Mouse (Mus musculus) embryonic facial prominence, embryonic 11.5 days (tissue): ENCODE measurements around the gene Vwf. TPM values are rescaled to one million over a fixed set of nuclear protein-coding genes. Genes with fewer than 3 reads are reported as not detected.

Experiments
- ATAC-seq: fragments of 200-750 bp; cut with Nextera tagmentation; replicated peaks from 2 replicates; pipeline ENCODE4 v1.8.0; 2017; ENCODE audit warnings: low read depth; ENCODE audit not compliant: insufficient number of reproducible peaks, low FRiP score, low TSS enrichment
- DNase-seq: peaks from one replicate; pipeline ENCODE4 v3.0.0-alpha.2; 2015; ENCODE audit warnings: low spot score
- H3K27ac ChIP-seq: fragments of 300-500 bp; sonication (generic); replicated peaks from 2 replicates; pipeline ENCODE4 v1.5.1; 2014; ENCODE audit warnings: mild to moderate bottlenecking, low read depth, low read length, control low read depth
- H3K27me3 ChIP-seq: fragments of 300-500 bp; sonication (generic); 2 replicates; pipeline ENCODE4 v1.6.1; 2014; ENCODE audit warnings: mild to moderate bottlenecking, low read length, moderate library complexity, mixed read lengths; ENCODE audit not compliant: control insufficient read depth, insufficient read depth
- H3K36me3 ChIP-seq: fragments of 300-500 bp; sonication (generic); replicated peaks from 2 replicates; pipeline ENCODE4 v1.6.1; 2014; ENCODE audit warnings: low read depth, mild to moderate bottlenecking, low read length, moderate library complexity, mixed read lengths; ENCODE audit not compliant: control insufficient read depth, insufficient read depth
- H3K4me1 ChIP-seq: fragments of 300-500 bp; sonication (generic); 2 replicates; pipeline ENCODE4 v1.6.1; 2014; ENCODE audit warnings: low read length, mixed read lengths; ENCODE audit not compliant: control insufficient read depth, insufficient read depth
- H3K4me2 ChIP-seq: fragments of 300-500 bp; sonication (generic); 2 replicates; pipeline ENCODE4 v1.6.1; 2014; ENCODE audit warnings: low read depth, mild to moderate bottlenecking, control low read depth, low read length, moderate library complexity
- H3K4me3 ChIP-seq: fragments of 300-500 bp; sonication (generic); 2 replicates; pipeline ENCODE4 v1.5.1; 2014; ENCODE audit warnings: low read depth, low read length, control low read depth
- H3K9ac ChIP-seq: fragments of 300-500 bp; sonication (generic); replicated peaks from 2 replicates; pipeline ENCODE4 v1.6.1; 2014; ENCODE audit warnings: mild to moderate bottlenecking, control low read depth, low read length
- H3K9me3 ChIP-seq: fragments of 300-500 bp; sonication (generic); replicated peaks from 2 replicates; pipeline ENCODE4 v1.6.1; 2016; ENCODE audit warnings: mild to moderate bottlenecking, low read length, inconsistent platforms, mixed read lengths; ENCODE audit not compliant: control insufficient read depth
- WGBS: fragments of 180-500 bp; shearing (Covaris S2); extraction: QIAGEN DNeasy Blood & Tissue Kit; methylation state at CpG from one replicate; pipeline ENCODE4 v1.1.7; 2014; 5-methylcytosine and 5-hydroxymethylcytosine counted together
- polyA plus RNA-seq: library from polyadenylated mRNA; unstranded; fragments of >200 nt; fragmentation: Nextera tagmentation; extraction: Ambion mirVana; gene quantifications from 2 replicates; pipeline ENCODE4 v1.2.1, GENCODE M21; 2014

Vwf gene
- polyA plus RNA-seq, 1 experiment from 2014 or later = 6.7 TPM

- no peak overlapping the region for H3K4me3 ChIP-seq
- H3K9ac ChIP-seq = no peak overlapping the region
- H3K9me3 ChIP-seq = no peaks in the 10 kb centered on the region
- H3K27ac ChIP-seq = no peak overlapping the region
- H3K4me2 ChIP-seq = no peak overlapping the region
- ATAC-seq (no peak), DNase-seq (no peak)
- H3K27me3 ChIP-seq = no peaks in the 10 kb centered on the region
- H3K4me1 ChIP-seq = no peaks in the 10 kb centered on the region
- no peaks in the 10 kb centered on the region for H3K36me3 ChIP-seq
- 71% methylated on average over 7 of the region's 7 CpGs for WGBS
Measured at GRCm38 (mm10) chr6:125578647-125579011, 32.1 kb downstream of the Vwf start.

- H3K9ac ChIP-seq = no peak overlapping the region
- no peak overlapping the region for H3K4me2 ChIP-seq
- no peak overlapping the region for H3K27ac ChIP-seq
- H3K9me3 ChIP-seq = no peaks in the 10 kb centered on the region
- ATAC-seq = no peak
- H3K27me3 ChIP-seq = no peaks in the 10 kb centered on the region
- no peak overlapping the region for H3K4me3 ChIP-seq
- WGBS = 88% methylated on average over 2 of the region's 2 CpGs
- H3K36me3 ChIP-seq = no peaks in the 10 kb centered on the region
- H3K4me1 ChIP-seq = no peaks in the 10 kb centered on the region
- DNase-seq = no peak
Measured at GRCm38 (mm10) chr6:125579864-125580263, 33.3 kb downstream of the Vwf start.

GRCm38 (mm10) chr6:125583666-125584065 is 37.1 kb downstream of the Vwf start:
- H3K36me3 ChIP-seq = no peaks in the 10 kb centered on the region
- H3K9ac ChIP-seq = no peak overlapping the region
- H3K4me2 ChIP-seq = no peak overlapping the region
- no peak overlapping the region for H3K27ac ChIP-seq
- no peaks in the 10 kb centered on the region for H3K27me3 ChIP-seq
- 95% methylated on average over 6 of the region's 6 CpGs for WGBS
- H3K9me3 ChIP-seq = no peaks in the 10 kb centered on the region
- DNase-seq (no peak), ATAC-seq (no peak)
- no peak overlapping the region for H3K4me3 ChIP-seq
- H3K4me1 ChIP-seq = no peaks in the 10 kb centered on the region

GRCm38 (mm10) chr6:125584266-125584665 is 37.7 kb downstream of the Vwf start:
- Histone ChIP-seq H3K4me2 (no peak overlapping the region), H3K27ac (no peak overlapping the region), H3K9me3 (no peaks in the 10 kb centered on the region), H3K9ac (no peak overlapping the region), H3K36me3 (no peaks in the 10 kb centered on the region), H3K27me3 (no peaks in the 10 kb centered on the region), H3K4me3 (no peak overlapping the region), H3K4me1 (no peaks in the 10 kb centered on the region)
- no peak for DNase-seq
- no peak for ATAC-seq
- WGBS = 93% methylated on average over 15 of the region's 15 CpGs

- Histone ChIP-seq H3K4me3 (no peak overlapping the region), H3K4me2 (no peak overlapping the region), H3K9ac (no peak overlapping the region), H3K27me3 (no peaks in the 10 kb centered on the region), H3K9me3 (no peaks in the 10 kb centered on the region), H3K36me3 (no peaks in the 10 kb centered on the region), H3K27ac (no peak overlapping the region), H3K4me1 (no peaks in the 10 kb centered on the region)
- 62% methylated on average over 3 of the region's 3 CpGs for WGBS
- DNase-seq (no peak), ATAC-seq (no peak)
Measured at GRCm38 (mm10) chr6:125585579-125585978, 39.0 kb downstream of the Vwf start.

GRCm38 (mm10) chr6:125586042-125586566 is 39.5 kb downstream of the Vwf start:
- Histone ChIP-seq H3K4me3 (no peak overlapping the region), H3K27ac (no peak overlapping the region), H3K36me3 (no peaks in the 10 kb centered on the region), H3K27me3 (no peaks in the 10 kb centered on the region), H3K4me1 (no peaks in the 10 kb centered on the region), H3K4me2 (no peak overlapping the region), H3K9ac (no peak overlapping the region), H3K9me3 (no peaks in the 10 kb centered on the region)
- no peak for DNase-seq
- WGBS = 84% methylated on average over 4 of the region's 4 CpGs
- ATAC-seq = no peak

- DNase-seq (no peak), ATAC-seq (no peak)
- no peak overlapping the region for H3K27ac ChIP-seq
- H3K4me1 ChIP-seq = no peaks in the 10 kb centered on the region
- H3K27me3 ChIP-seq = no peaks in the 10 kb centered on the region
- H3K4me2 ChIP-seq = no peak overlapping the region
- H3K9ac ChIP-seq = no peak overlapping the region
- no peaks in the 10 kb centered on the region for H3K36me3 ChIP-seq
- 89% methylated on average over 12 of the region's 12 CpGs for WGBS
- H3K9me3 ChIP-seq = no peaks in the 10 kb centered on the region
- H3K4me3 ChIP-seq = no peak overlapping the region
Measured at GRCm38 (mm10) chr6:125588241-125588640, 41.7 kb downstream of the Vwf start.

- Histone ChIP-seq H3K9ac (no peak overlapping the region), H3K36me3 (no peaks in the 10 kb centered on the region), H3K4me3 (no peak overlapping the region), H3K27me3 (no peaks in the 10 kb centered on the region), H3K4me1 (no peaks in the 10 kb centered on the region), H3K4me2 (no peak overlapping the region), H3K27ac (no peak overlapping the region), H3K9me3 (no peaks in the 10 kb centered on the region)
- DNase-seq (no peak), ATAC-seq (no peak)
- WGBS = 82% methylated on average over 8 of the region's 8 CpGs
Measured at GRCm38 (mm10) chr6:125589075-125589474, 42.5 kb downstream of the Vwf start.
